Mouse (Mus musculus) layer of hippocampus, postnatal 25 days (tissue): ENCODE data around the gene Plcl2. TPM values are rescaled to one million over a fixed set of nuclear protein-coding genes. Genes with fewer than 3 reads are reported as not detected.
"Not testable (repeated sequence)": the region's sequence is repeated elsewhere in the genome, so short reads cannot be mapped to it uniquely, and the experiment has no call there.

Source experiments
- DNase-seq, 2 experiments: peaks; one replicate each; pipeline ENCODE4 v3.0.0; 2022; ENCODE audit warnings: mixed read lengths in 2 of 2, low spot score in 1 of 2; ENCODE audit errors: extremely low spot score in 1 of 2
- total RNA-seq, 2 experiments: library from RNA; stranded (reverse); gene quantifications; 2 replicates each; pipeline ENCODE4 v1.2.3; 2021

Gene Plcl2
- total RNA-seq, 2 experiments from 2014 or later = 57.0 to 60.2 TPM

GRCm38 (mm10) chr17:50609908-50610307 is 100.7 kb downstream of the Plcl2 start:
- DNase-seq = no peak

GRCm38 (mm10) chr17:50620794-50621537 is 111.8 kb downstream of the Plcl2 start:
- no peak for DNase-seq

GRCm38 (mm10) chr17:50621996-50622395 is 112.8 kb downstream of the Plcl2 start:
- no peak for DNase-seq

GRCm38 (mm10) chr17:50625584-50625983 is 116.4 kb downstream of the Plcl2 start:
- DNase-seq = no peak

GRCm38 (mm10) chr17:50627658-50628057 is 118.5 kb downstream of the Plcl2 start:
- no peak for DNase-seq

- no peak for DNase-seq
Observed at GRCm38 (mm10) chr17:50628716-50629115, 119.5 kb downstream of the Plcl2 start.

GRCm38 (mm10) chr17:50630992-50631391 is 121.8 kb downstream of the Plcl2 start:
- not testable (repeated sequence) for DNase-seq

GRCm38 (mm10) chr17:50634008-50634871 is 125.0 kb downstream of the Plcl2 start:
- no peak for DNase-seq

GRCm38 (mm10) chr17:50635961-50636585 is 126.9 kb downstream of the Plcl2 start:
- no peak for DNase-seq

- DNase-seq = no peak
Observed at GRCm38 (mm10) chr17:50638791-50639190, 129.6 kb downstream of the Plcl2 start.

- DNase-seq = no peak
Observed at GRCm38 (mm10) chr17:50641076-50641610, 131.9 kb downstream of the Plcl2 start.

- DNase-seq = no peak
Observed at GRCm38 (mm10) chr17:50641879-50642278, 132.7 kb downstream of the Plcl2 start.

- DNase-seq = no peak
Observed at GRCm38 (mm10) chr17:50643356-50643755, 134.2 kb downstream of the Plcl2 start.

- DNase-seq = no peak
Observed at GRCm38 (mm10) chr17:50643989-50644388, 134.8 kb downstream of the Plcl2 start.

- not testable (repeated sequence) for DNase-seq
Observed at GRCm38 (mm10) chr17:50648141-50648540, 138.9 kb downstream of the Plcl2 start.

GRCm38 (mm10) chr17:50648757-50649419 is 139.7 kb downstream of the Plcl2 start:
- DNase-seq = no peak

- DNase-seq = no peak
Observed at GRCm38 (mm10) chr17:50650535-50651223, 141.5 kb downstream of the Plcl2 start.

- no peak for DNase-seq
Observed at GRCm38 (mm10) chr17:50654741-50655415, 145.7 kb downstream of the Plcl2 start.

GRCm38 (mm10) chr17:50655416-50655776 is 146.2 kb downstream of the Plcl2 start:
- no peak for DNase-seq
